Mouse (Mus musculus): ENCODE data around the gene Cdca8. TPM values are rescaled to one million over a fixed set of nuclear protein-coding genes. Genes with fewer than 3 reads are reported as not detected.
A peak's percentile ranks its signal among the peaks of the same experiment; 100 is the strongest.
"Not testable (repeated sequence)": the region's sequence is repeated elsewhere in the genome, so short reads cannot be mapped to it uniquely, and the experiment has no call there.

The Cdca8 gene
- polyA plus RNA-seq (2015; fragmentation: Nextera tagmentation; extraction: Ambion mirVana): 111 and 114 TPM in 2 replicates

DNA sequence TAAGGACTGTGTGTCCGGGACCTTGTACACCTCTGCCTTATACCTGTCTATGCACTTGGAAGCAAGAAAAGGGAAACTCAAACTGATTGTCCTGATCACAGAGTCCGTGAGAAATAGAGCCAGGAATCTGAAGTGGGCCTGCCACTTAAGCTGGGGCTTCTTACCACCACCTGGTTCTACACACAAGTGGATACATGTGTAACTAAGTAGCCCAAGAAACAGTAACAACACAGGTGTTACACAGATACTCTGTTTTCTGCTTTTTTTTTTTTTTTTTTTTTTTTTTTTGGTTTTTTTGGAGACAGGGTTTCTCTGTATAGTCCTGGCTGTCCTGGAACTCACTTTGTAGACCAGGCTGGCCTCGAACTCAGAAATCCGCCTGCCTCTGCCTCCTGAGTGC, at the start of gene Cdca8:
Gene Cdca8 (minus strand): TSS at position 101 of the 400 bp plus-strand sequence.
- not testable (repeated sequence) for ATAC-seq (ENCODE audit: insufficient read depth, low FRiP score); H3K9ac ChIP-seq (ENCODE audit: low read length); H3K9me3 ChIP-seq (replicated peaks; ENCODE audit: control insufficient read depth, low read length); H3K27me3 ChIP-seq (ENCODE audit: control insufficient read depth, insufficient read depth, low read length); H3K4me3 ChIP-seq (replicated peaks; ENCODE audit: low read length); H3K27ac ChIP-seq (ENCODE audit: low read length); H3K36me3 ChIP-seq (ENCODE audit: control insufficient read depth, insufficient read depth, low read length); H3K4me2 ChIP-seq (ENCODE audit: low read depth, low read length)
- 89% methylated on average over 4 of the region's 4 CpGs for WGBS
- H3K4me1 ChIP-seq (ENCODE audit: control insufficient read depth, insufficient read depth, low read length): peaks cover 15% of the 10 kb centered on the region

DNA sequence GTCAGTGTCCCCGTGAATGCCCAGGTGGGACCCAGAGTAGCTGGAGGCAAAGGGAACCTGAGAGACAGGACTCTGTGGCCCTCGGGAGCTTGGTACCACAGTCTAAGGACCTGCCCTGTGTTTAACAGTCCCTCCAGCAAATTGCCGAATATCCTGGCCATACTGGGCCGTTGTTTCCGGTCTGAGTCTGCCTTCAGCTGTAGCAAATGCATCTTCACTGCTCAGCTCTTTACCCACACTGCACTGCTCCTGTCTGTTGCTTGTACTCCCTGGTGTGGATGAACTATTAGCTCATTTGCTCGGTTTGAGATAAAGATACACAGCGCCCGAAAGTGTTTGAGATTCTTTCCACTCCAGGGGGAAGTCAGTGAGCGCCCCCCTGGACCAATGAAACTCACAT, 49.3 kb upstream of the Cdca8 start:
- no peak for ATAC-seq (ENCODE audit: insufficient read depth, low FRiP score)
- H3K9me3 ChIP-seq (replicated peaks; ENCODE audit: control insufficient read depth, low read length): no peaks in the 10 kb centered on the region
- peaks cover 48% of the 10 kb centered on the region for H3K27me3 ChIP-seq (ENCODE audit: control insufficient read depth, insufficient read depth, low read length)
- 20% methylated on average over 9 of the region's 9 CpGs for WGBS
- peaks cover 15% of the 10 kb centered on the region for H3K4me1 ChIP-seq (ENCODE audit: control insufficient read depth, insufficient read depth, low read length)
- H3K4me2 ChIP-seq (ENCODE audit: low read depth, low read length): no peak overlapping the region
- no peaks in the 10 kb centered on the region for H3K36me3 ChIP-seq (ENCODE audit: control insufficient read depth, insufficient read depth, low read length)
- H3K4me3 ChIP-seq (replicated peaks; ENCODE audit: low read length): no peak overlapping the region
- no peak overlapping the region for H3K27ac ChIP-seq (ENCODE audit: low read length)
- H3K9ac ChIP-seq (ENCODE audit: low read length): no peak overlapping the region

DNA sequence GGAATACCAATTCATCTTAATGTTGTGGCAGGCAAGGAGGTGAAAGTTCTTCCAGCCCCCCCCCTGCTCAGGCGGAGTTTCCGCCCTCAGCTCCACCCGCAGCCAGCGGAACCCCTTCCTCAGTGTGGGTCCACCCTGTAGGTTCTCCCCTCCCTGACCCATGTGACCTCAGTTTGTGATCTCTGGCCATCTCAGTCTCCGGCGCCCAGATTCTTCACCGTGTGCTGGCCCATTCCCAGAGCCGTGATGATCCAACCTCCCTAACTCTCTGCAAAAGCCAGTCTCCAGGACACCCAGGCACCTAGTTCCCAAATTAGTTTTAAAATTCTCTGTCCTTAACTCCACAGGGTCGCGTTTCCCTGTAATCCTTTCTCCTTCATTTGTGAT, 48.6 kb upstream of the Cdca8 start:
- no peak for ATAC-seq (ENCODE audit: insufficient read depth, low FRiP score)
- Histone ChIP-seq H3K36me3 (ENCODE audit: control insufficient read depth, insufficient read depth, low read length) (no peaks in the 10 kb centered on the region), H3K4me2 (ENCODE audit: low read depth, low read length) (no peak overlapping the region), H3K4me3 (replicated peaks; ENCODE audit: low read length) (no peak overlapping the region), H3K4me1 (ENCODE audit: control insufficient read depth, insufficient read depth, low read length) (peaks cover 15% of the 10 kb centered on the region), H3K9ac (ENCODE audit: low read length) (no peak overlapping the region), H3K9me3 (replicated peaks; ENCODE audit: control insufficient read depth, low read length) (no peaks in the 10 kb centered on the region), H3K27me3 (ENCODE audit: control insufficient read depth, insufficient read depth, low read length) (peaks cover 53% of the 10 kb centered on the region), H3K27ac (ENCODE audit: low read length) (no peak overlapping the region; the same call in 1 of the 2 replicates)
- WGBS: 12% methylated on average over 10 of the region's 10 CpGs

- Histone ChIP-seq H3K4me3 (replicated peaks; ENCODE audit: low read length) (peak overlapping the region; percentile 51), H3K36me3 (ENCODE audit: control insufficient read depth, insufficient read depth, low read length) (no peaks in the 10 kb centered on the region), H3K4me2 (ENCODE audit: low read depth, low read length) (peak overlapping the region; percentile 63), H3K4me1 (ENCODE audit: control insufficient read depth, insufficient read depth, low read length) (peaks cover 15% of the 10 kb centered on the region), H3K9me3 (replicated peaks; ENCODE audit: control insufficient read depth, low read length) (no peaks in the 10 kb centered on the region), H3K27ac (ENCODE audit: low read length) (no peak overlapping the region), H3K9ac (ENCODE audit: low read length) (peak overlapping the region; percentile 66), H3K27me3 (ENCODE audit: control insufficient read depth, insufficient read depth, low read length) (peaks cover 52% of the 10 kb centered on the region)
- 3% methylated on average over 51 of the region's 51 CpGs for WGBS
- ATAC-seq (ENCODE audit: insufficient read depth, low FRiP score): no peak
Measured at GRCm38 (mm10) chr4:124986739-124987710, 47.9 kb upstream of the Cdca8 start.

GRCm38 (mm10) chr4:124985671-124986602, 46.8 kb upstream of the Cdca8 start, which contains the start of gene Rspo1:
Rspo1 (plus strand) TSS chr4:124986430.
- peaks cover 15% of the 10 kb centered on the region for H3K4me1 ChIP-seq (ENCODE audit: control insufficient read depth, insufficient read depth, low read length)
- 2% methylated on average over 59 of the region's 62 CpGs for WGBS

DNA sequence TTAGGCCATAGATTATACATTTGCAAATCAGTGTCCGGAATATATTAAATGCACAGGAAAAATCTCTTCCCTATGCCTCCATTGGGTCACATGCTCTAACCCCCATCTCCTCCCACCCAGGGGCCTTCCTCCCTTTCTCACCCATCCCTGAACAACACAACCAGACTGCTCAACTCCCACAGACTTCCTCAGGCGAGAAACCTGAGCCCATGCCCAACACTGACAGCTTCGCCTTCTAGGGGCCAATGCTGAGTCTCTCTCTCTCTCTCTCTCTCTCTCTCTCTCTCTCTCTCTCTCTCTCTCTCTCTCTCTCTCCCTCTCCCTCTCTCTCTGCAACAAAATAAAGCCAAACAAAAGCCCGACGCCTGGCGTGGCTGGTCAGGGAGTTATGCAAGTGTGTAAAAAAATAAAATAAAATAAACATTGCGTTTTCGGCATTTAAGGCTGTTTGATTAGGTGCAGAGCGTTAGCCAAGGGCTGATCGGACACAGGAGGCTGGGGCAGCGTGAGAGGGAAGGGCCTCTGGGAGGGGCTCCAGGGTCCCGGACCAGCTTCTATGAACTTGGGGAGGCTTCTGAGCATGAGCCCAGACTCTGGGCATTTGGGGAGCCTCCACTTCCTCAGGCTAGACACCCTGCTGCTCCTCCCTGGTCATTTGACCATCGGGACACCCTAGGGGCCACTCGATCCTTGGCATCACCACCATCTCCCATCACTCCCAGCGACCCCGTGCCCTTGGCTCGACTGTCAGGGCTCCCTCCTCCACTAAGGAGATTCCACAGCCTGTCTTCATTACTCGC, 46.0 kb upstream of the Cdca8 start:
- 10% methylated on average over 18 of the region's 18 CpGs for WGBS
- Histone ChIP-seq H3K27me3 (ENCODE audit: control insufficient read depth, insufficient read depth, low read length) (peaks cover 48% of the 10 kb centered on the region), H3K9me3 (replicated peaks; ENCODE audit: control insufficient read depth, low read length) (no peaks in the 10 kb centered on the region), H3K27ac (ENCODE audit: low read length) (no peak overlapping the region; the same call in 1 of the 2 replicates), H3K9ac (ENCODE audit: low read length) (peak overlapping the region; percentile 66; the same call in 1 of the 2 replicates), H3K4me3 (replicated peaks; ENCODE audit: low read length) (no peak overlapping the region), H3K4me2 (ENCODE audit: low read depth, low read length) (peak overlapping the region; percentile 63; the same call in 1 of the 2 replicates), H3K4me1 (ENCODE audit: control insufficient read depth, insufficient read depth, low read length) (peaks cover 15% of the 10 kb centered on the region), H3K36me3 (ENCODE audit: control insufficient read depth, insufficient read depth, low read length) (no peaks in the 10 kb centered on the region)
- no peak for ATAC-seq (ENCODE audit: insufficient read depth, low FRiP score)

More at GRCm38 (mm10) chr4:124985671-124986602, 46.8 kb upstream of the Cdca8 start, which contains the start of gene Rspo1:
- peak; percentile 57 for ATAC-seq (ENCODE audit: insufficient read depth, low FRiP score)
- Histone ChIP-seq H3K9me3 (replicated peaks; ENCODE audit: control insufficient read depth, low read length) (no peaks in the 10 kb centered on the region), H3K4me2 (ENCODE audit: low read depth, low read length) (peak within 1 kb of the TSS; percentile 63), H3K9ac (ENCODE audit: low read length) (peak within 1 kb of the TSS; percentile 66), H3K4me3 (replicated peaks; ENCODE audit: low read length) (peak within 1 kb of the TSS; percentile 51), H3K27me3 (ENCODE audit: control insufficient read depth, insufficient read depth, low read length) (peaks cover 50% of the 10 kb centered on the region), H3K27ac (ENCODE audit: low read length) (no peak within 1 kb of the TSS; the same call in 1 of the 2 replicates), H3K36me3 (ENCODE audit: control insufficient read depth, insufficient read depth, low read length) (no peaks in the 10 kb centered on the region)

DNA sequence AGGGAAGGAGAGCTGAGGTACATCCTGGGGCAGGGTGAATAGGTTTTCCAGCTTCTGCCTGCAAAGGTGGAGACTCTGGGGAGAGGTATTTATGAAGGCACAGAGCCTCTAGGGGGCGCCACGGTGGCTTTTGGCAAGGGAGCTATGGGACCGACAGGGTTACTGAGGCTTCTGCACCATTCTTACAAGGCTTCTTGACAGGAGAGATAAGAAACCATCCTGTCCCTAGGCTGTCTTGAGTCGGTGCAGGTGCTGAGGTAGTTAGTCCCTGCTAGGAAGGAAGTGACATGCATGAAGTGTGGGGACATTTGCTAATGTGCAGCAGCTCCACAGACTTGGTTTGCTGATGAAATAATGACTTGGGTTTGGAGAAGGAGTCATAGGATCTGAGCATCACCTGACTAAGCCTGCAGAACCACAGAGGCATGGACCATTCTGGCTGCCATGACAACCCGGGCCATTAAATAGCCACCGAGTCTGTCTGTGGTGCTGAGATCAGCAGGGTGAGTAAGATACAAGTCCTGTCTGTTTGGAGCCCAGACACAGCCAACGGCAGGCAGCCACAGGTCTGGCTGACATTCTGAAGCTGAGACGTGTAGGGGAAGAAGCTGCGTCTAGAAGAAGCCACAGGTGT, 44.9 kb upstream of the Cdca8 start:
- WGBS: 19% methylated on average over 9 of the region's 9 CpGs
- Histone ChIP-seq H3K4me3 (replicated peaks; ENCODE audit: low read length) (no peak overlapping the region), H3K4me2 (ENCODE audit: low read depth, low read length) (no peak overlapping the region), H3K36me3 (ENCODE audit: control insufficient read depth, insufficient read depth, low read length) (no peaks in the 10 kb centered on the region), H3K9me3 (replicated peaks; ENCODE audit: control insufficient read depth, low read length) (no peaks in the 10 kb centered on the region), H3K27ac (ENCODE audit: low read length) (no peak overlapping the region), H3K9ac (ENCODE audit: low read length) (no peak overlapping the region), H3K4me1 (ENCODE audit: control insufficient read depth, insufficient read depth, low read length) (peaks cover 10% of the 10 kb centered on the region; the same call in 1 of the 2 replicates), H3K27me3 (ENCODE audit: control insufficient read depth, insufficient read depth, low read length) (peaks cover 47% of the 10 kb centered on the region)
- no peak for ATAC-seq (ENCODE audit: insufficient read depth, low FRiP score)

GRCm38 (mm10) chr4:124978201-124978600, 39.1 kb upstream of the Cdca8 start:
- Histone ChIP-seq H3K4me1 (ENCODE audit: control insufficient read depth, insufficient read depth, low read length) (no peaks in the 10 kb centered on the region), H3K9ac (ENCODE audit: low read length) (no peak overlapping the region; the same call in 1 of the 2 replicates), H3K9me3 (replicated peaks; ENCODE audit: control insufficient read depth, low read length) (no peaks in the 10 kb centered on the region), H3K27me3 (ENCODE audit: control insufficient read depth, insufficient read depth, low read length) (peaks cover 5% of the 10 kb centered on the region), H3K27ac (ENCODE audit: low read length) (no peak overlapping the region), H3K4me2 (ENCODE audit: low read depth, low read length) (no peak overlapping the region), H3K36me3 (ENCODE audit: control insufficient read depth, insufficient read depth, low read length) (no peaks in the 10 kb centered on the region), H3K4me3 (replicated peaks; ENCODE audit: low read length) (no peak overlapping the region)
- 23% methylated on average over 5 of the region's 5 CpGs for WGBS
- ATAC-seq (ENCODE audit: insufficient read depth, low FRiP score): no peak

Data from stomach, embryonic 16.5 days (tissue).